Mouse (Mus musculus): ENCODE results near the gene Enpp5.

Enpp5 gene

GRCm38 (mm10) chr17:44091512-44091911 lies 12.9 kb downstream of the Enpp5 start:
- no peak for DNase-seq (ENCODE audit: low read depth, low spot score)

GRCm38 (mm10) chr17:44100486-44100885 lies 21.9 kb downstream of the Enpp5 start:
- no peak for DNase-seq (ENCODE audit: low read depth, low spot score)

- DNase-seq (ENCODE audit: low read depth, low spot score), result no peak
These were observed 22.3 kb downstream of the Enpp5 start for GRCm38 (mm10) chr17:44100906-44101305.

GRCm38 (mm10) chr17:44101961-44102360 lies 23.3 kb downstream of the Enpp5 start:
- DNase-seq (ENCODE audit: low read depth, low spot score), result no peak

GRCm38 (mm10) chr17:44105287-44106138 lies 26.9 kb downstream of the Enpp5 start, which contains the start of gene Enpp4:
TSS of gene Enpp4 (minus strand) at chr17:44105809.
- peak; percentile 54 for DNase-seq (ENCODE audit: low read depth, low spot score)

GRCm38 (mm10) chr17:44108331-44108730 lies 29.7 kb downstream of the Enpp5 start:
- no peak for DNase-seq (ENCODE audit: low read depth, low spot score)

GRCm38 (mm10) chr17:44116584-44116983 lies 38.0 kb downstream of the Enpp5 start:
- DNase-seq (ENCODE audit: low read depth, low spot score), result no peak

- DNase-seq (ENCODE audit: low read depth, low spot score), result no peak
These were observed 39.1 kb downstream of the Enpp5 start for GRCm38 (mm10) chr17:44117721-44118120.

GRCm38 (mm10) chr17:44118231-44118630 lies 39.6 kb downstream of the Enpp5 start:
- no peak for DNase-seq (ENCODE audit: low read depth, low spot score)

- DNase-seq (ENCODE audit: low read depth, low spot score), result no peak
These were observed 42.9 kb downstream of the Enpp5 start for GRCm38 (mm10) chr17:44121366-44122100.

- no peak for DNase-seq (ENCODE audit: low read depth, low spot score)
These were observed 50.6 kb downstream of the Enpp5 start for GRCm38 (mm10) chr17:44129092-44129750.

GRCm38 (mm10) chr17:44130429-44130828 lies 51.8 kb downstream of the Enpp5 start:
- DNase-seq (ENCODE audit: low read depth, low spot score), result peak; percentile 24

- DNase-seq (ENCODE audit: low read depth, low spot score), result no peak
These were observed 55.5 kb downstream of the Enpp5 start for GRCm38 (mm10) chr17:44134106-44134505.

GRCm38 (mm10) chr17:44134545-44134944 lies 55.9 kb downstream of the Enpp5 start:
- DNase-seq (ENCODE audit: low read depth, low spot score), result no peak

- no peak for DNase-seq (ENCODE audit: low read depth, low spot score)
These were observed 57.4 kb downstream of the Enpp5 start for GRCm38 (mm10) chr17:44136018-44136417.
